29 mouse cellular contexts compared by ENCODE assay signal in the genomic region with DNA sequence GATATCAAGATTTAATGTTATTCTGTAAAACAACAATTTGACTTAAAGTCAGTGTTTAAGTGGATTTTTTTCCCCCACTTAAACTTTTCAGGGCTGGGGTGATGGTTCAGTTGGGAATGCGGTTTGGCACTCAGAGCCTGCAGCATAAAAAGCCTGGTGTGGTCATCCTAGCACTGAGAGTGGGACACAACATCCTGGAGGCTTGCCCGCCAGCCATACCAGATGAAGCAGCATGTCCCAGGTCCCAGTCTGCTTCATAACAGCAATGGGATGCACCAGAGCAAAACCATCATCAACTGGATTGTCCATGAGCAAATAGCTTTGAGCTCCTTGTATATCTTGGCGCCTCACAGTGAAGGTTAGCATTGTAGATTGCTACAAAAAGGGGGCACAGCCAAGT. TPM values are rescaled to one million over a fixed set of nuclear protein-coding genes. Genes with fewer than 3 reads are reported as not detected.
DNase-seq lines count a peak whose midpoint lies in the region; ATAC-seq and TF ChIP-seq lines count a peak whose summit lies in the region.
"Had no signal": no experiment of that assay in that cellular context is flagged by ENCODE, and none has a peak within 500 bp of the region (broad histone marks: within the 10 kb centered on the region; RNA-seq: fewer than 3 reads in every experiment).

No protein-coding gene starts in this region.

- no peak for TF ChIP-seq CTCF in gastrocnemius, adult 2 months (IDR thresholded peaks at IDR 0.05)

- peak overlapping the region; percentile 75 for H3K27ac ChIP-seq in gastrocnemius, adult 2 months
- H3K27ac ChIP-seq in heart, embryonic 16.5 days (ENCODE audit: low read length): peak overlapping the region; percentile 18; the same call in 1 of the 2 replicates
- H3K27ac ChIP-seq in heart, embryonic 11.5 days (ENCODE audit: low read depth, low read length): no peak overlapping the region
- H3K27ac ChIP-seq: embryonic facial prominence, embryonic 13.5 days; embryonic facial prominence, embryonic 15.5 days; forebrain, embryonic 10.5 days; forebrain, embryonic 12.5 days had no signal

- no peak for ATAC-seq in heart, embryonic 16.5 days (replicated peaks; ENCODE audit: extremely low read depth, insufficient read depth, low FRiP score)
- ATAC-seq in heart, embryonic 11.5 days (replicated peaks; ENCODE audit: insufficient number of reproducible peaks, low FRiP score, low TSS enrichment): no peak
- ATAC-seq: CD4-positive, CD25-positive, alpha-beta regulatory T cell, adult 4 months; forebrain, embryonic 14.5 days; forebrain, embryonic 16.5 days had no signal

- H3K36me3 ChIP-seq in heart, embryonic 16.5 days (ENCODE audit: control insufficient read depth, insufficient read depth): peaks cover 24% of the 10 kb centered on the region
- peaks cover 9% of the 10 kb centered on the region; the same call in 1 of the 2 replicates for H3K36me3 ChIP-seq in heart, embryonic 11.5 days (ENCODE audit: control insufficient read depth, insufficient read depth, low read length)

- WGBS in heart, embryonic 16.5 days: 88% methylated on average over 3 of the region's 3 CpGs
- WGBS in heart, embryonic 11.5 days (ENCODE audit: insufficient replicate concordance): 91% methylated on average over 3 of the region's 3 CpGs

- no peak overlapping the region for H3K9ac ChIP-seq in heart, embryonic 16.5 days (ENCODE audit: low read length)
- no peak overlapping the region for H3K9ac ChIP-seq in heart, embryonic 11.5 days (ENCODE audit: low read depth, low read length)
- H3K9ac ChIP-seq: embryonic facial prominence, embryonic 13.5 days; embryonic facial prominence, embryonic 15.5 days; forebrain, embryonic 12.5 days had no signal

- H3K4me3 ChIP-seq in gastrocnemius, adult 2 months: no peak overlapping the region
- no peak overlapping the region for H3K4me3 ChIP-seq in heart, embryonic 16.5 days (ENCODE audit: low read length)
- no peak overlapping the region for H3K4me3 ChIP-seq in heart, embryonic 11.5 days (ENCODE audit: low read depth, low read length)
- H3K4me3 ChIP-seq: embryonic facial prominence, embryonic 13.5 days; embryonic facial prominence, embryonic 15.5 days; erythroblast, embryonic 14.5 days; forebrain, embryonic 10.5 days; forebrain, embryonic 12.5 days had no signal

- H3K9me3 ChIP-seq in heart, embryonic 16.5 days (replicated peaks; ENCODE audit: control insufficient read depth, low read length): no peaks in the 10 kb centered on the region
- no peaks in the 10 kb centered on the region for H3K9me3 ChIP-seq in heart, embryonic 11.5 days (replicated peaks; ENCODE audit: control insufficient read depth, low read length)
- H3K9me3 ChIP-seq: embryonic facial prominence, embryonic 13.5 days; embryonic facial prominence, embryonic 15.5 days; forebrain, embryonic 10.5 days; forebrain, embryonic 12.5 days; G1E had no signal

- intact Hi-C loops in gastrocnemius, adult 2 months (cut with DNase I): no loop called here

- DNase-seq in gastrocnemius, adult 2 months: peak; percentile 46
- no peak for DNase-seq in gastrocnemius, adult 8-10 months (ENCODE audit: low spot score in 2 of 2)
- peak; percentile 93 for DNase-seq in heart, adult 11 months
- DNase-seq in heart, postnatal 4 days: no peak
- DNase-seq: adrenal gland, adult 2 months; adrenal gland, postnatal 10 days; adrenal gland, postnatal 25 days; B cell, adult 2 months; cerebellum, adult 11 months; cerebellum, adult 18-20 months; cerebellum, adult 8-10 months; cerebellum, adult 9-11 months; cerebellum, postnatal 14 days; cerebellum, postnatal 36 days; embryo, embryonic 11 days had no signal

- peaks cover 27% of the 10 kb centered on the region for H3K4me1 ChIP-seq in heart, embryonic 16.5 days (ENCODE audit: control insufficient read depth, insufficient read depth, low read length)
- 0 out of 2 replicates have a peak, but pooled peaks cover 6% of the 10 kb centered on the region for H3K4me1 ChIP-seq in heart, embryonic 11.5 days (ENCODE audit: control insufficient read depth, insufficient read depth, low read length)
- H3K4me1 ChIP-seq: embryonic facial prominence, embryonic 13.5 days; embryonic facial prominence, embryonic 15.5 days; forebrain, embryonic 10.5 days; forebrain, embryonic 12.5 days had no signal

- no peak overlapping the region for H3K4me2 ChIP-seq in heart, embryonic 16.5 days (ENCODE audit: low read depth, low read length)
- H3K4me2 ChIP-seq in heart, embryonic 11.5 days: no peak overlapping the region
- H3K4me2 ChIP-seq: embryonic facial prominence, embryonic 13.5 days; embryonic facial prominence, embryonic 15.5 days; forebrain, embryonic 12.5 days had no signal

- no peaks in the 10 kb centered on the region for H3K27me3 ChIP-seq in heart, embryonic 16.5 days (ENCODE audit: control insufficient read depth, insufficient read depth, low read length)
- H3K27me3 ChIP-seq in heart, embryonic 11.5 days (ENCODE audit: control insufficient read depth, insufficient read depth, low read length): no peaks in the 10 kb centered on the region
- H3K27me3 ChIP-seq: CH12.LX; embryonic facial prominence, embryonic 13.5 days; embryonic facial prominence, embryonic 15.5 days; forebrain, embryonic 12.5 days had no signal

RNA-seq across cellular contexts. Expression of a gene that starts 11.1 kb away (rescaled TPM):
- 100 to 1,000 TPM; 105 to 286 TPM for total RNA-seq in gastrocnemius, adult 2 months (2021)
- total RNA-seq in gastrocnemius, adult 8-10 months (2022): 100 to 1,000 TPM; 142 to 191 (median 167) TPM
- total RNA-seq in heart, postnatal 4 days (2021): 100 to 1,000 TPM; 183 to 207 TPM
- polyA plus RNA-seq in heart, embryonic 16.5 days (2015; fragmentation: Nextera tagmentation; extraction: Ambion mirVana): 49.6 and 52.6 TPM in 2 replicates
- 43.7 and 53.6 TPM in 2 replicates for polyA plus RNA-seq in heart, embryonic 11.5 days (2014; fragmentation: Nextera tagmentation; extraction: Ambion mirVana)
- total RNA-seq: CH12.LX; common myeloid progenitor, adult 5-6 weeks had no signal
- polyA plus RNA-seq: adrenal gland, adult 2 months; brain, embryonic 14.5 days; CD4-positive, CD25-positive, alpha-beta regulatory T cell, adult 4 months; erythroblast, embryonic 14.5 days; forebrain, embryonic 10.5 days; forebrain, embryonic 12.5 days; forebrain, embryonic 14.5 days; forebrain, embryonic 16.5 days; G1E had no signal

RNA-seq across cellular contexts. Expression of a gene that starts 56.1 kb away (rescaled TPM):
- 10 to 100 TPM; 15.3 to 18.1 TPM for total RNA-seq in gastrocnemius, adult 2 months (2021)
- 10 to 100 TPM; 11.5 to 15.7 (median 15.4) TPM for total RNA-seq in gastrocnemius, adult 8-10 months (2022)
- 10 to 100 TPM; 33.8 to 34.7 TPM for total RNA-seq in heart, postnatal 4 days (2021)
- polyA plus RNA-seq in heart, embryonic 16.5 days (2015; fragmentation: Nextera tagmentation; extraction: Ambion mirVana): 42.9 and 52.0 TPM in 2 replicates
- polyA plus RNA-seq in heart, embryonic 11.5 days (2014; fragmentation: Nextera tagmentation; extraction: Ambion mirVana): 37.5 and 47.1 TPM in 2 replicates

Comparison
In these comparisons a context has a peak if more than half of its experiments do, and no peak if none do; other contexts are left out.
1. DNase-seq: peak in gastrocnemius, adult 2 months (single experiment) and heart, adult 11 months (single experiment); none in gastrocnemius, adult 8-10 months (0 of 2) and heart, postnatal 4 days (single experiment).